Mouse (Mus musculus): ENCODE measurements around the gene Mrpl22. TPM values are rescaled to one million over a fixed set of nuclear protein-coding genes. Genes with fewer than 3 reads are reported as not detected.
"Not testable (repeated sequence)": the region's sequence is repeated elsewhere in the genome, so short reads cannot be mapped to it uniquely, and the experiment has no call there.

The Mrpl22 gene
- total RNA-seq, 2 experiments from 2014 or later: 32.7 to 38.3 TPM

DNA sequence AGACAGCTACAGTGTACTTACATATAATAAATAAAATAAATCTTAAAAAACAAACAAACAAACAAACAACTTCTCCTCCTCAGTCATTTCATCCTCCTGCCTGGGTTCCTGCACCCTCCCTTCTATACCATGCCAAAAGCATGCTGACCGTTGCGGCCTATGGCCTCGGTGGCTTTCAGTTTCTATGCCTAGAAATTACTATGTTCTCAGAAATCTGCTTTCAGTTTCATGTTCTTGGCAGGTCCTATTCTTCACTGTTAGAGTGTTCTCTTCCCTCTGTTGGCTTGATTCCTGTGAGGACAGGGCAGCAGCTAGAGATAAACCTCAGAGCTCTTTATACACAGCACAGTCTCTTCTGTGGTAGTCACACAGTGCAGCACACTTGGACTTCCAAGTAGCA, 12.1 kb downstream of the Mrpl22 start:
- no peak for DNase-seq

DNA sequence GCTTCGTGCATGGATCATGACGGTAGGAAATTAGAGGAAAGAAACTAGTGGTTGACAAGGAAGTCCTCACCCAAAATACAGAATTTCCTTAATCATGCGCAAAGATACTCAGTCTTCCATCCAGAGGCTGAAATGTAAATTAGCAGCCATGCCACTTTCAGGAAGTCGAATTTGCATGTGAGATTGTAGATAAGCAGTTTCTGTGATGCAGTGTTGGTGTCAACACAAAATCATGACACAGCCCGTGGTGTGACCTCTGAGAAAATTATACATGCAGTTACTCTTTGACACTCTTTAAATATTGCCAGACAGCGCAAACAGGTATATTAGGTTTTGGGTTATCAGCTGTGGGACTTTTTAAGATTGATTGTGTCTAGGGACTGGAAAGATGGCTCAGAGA, 18.2 kb downstream of the Mrpl22 start:
- no peak for DNase-seq

- no peak for DNase-seq
Observed at GRCm38 (mm10) chr11:58193326-58193725, 21.9 kb downstream of the Mrpl22 start.

DNA sequence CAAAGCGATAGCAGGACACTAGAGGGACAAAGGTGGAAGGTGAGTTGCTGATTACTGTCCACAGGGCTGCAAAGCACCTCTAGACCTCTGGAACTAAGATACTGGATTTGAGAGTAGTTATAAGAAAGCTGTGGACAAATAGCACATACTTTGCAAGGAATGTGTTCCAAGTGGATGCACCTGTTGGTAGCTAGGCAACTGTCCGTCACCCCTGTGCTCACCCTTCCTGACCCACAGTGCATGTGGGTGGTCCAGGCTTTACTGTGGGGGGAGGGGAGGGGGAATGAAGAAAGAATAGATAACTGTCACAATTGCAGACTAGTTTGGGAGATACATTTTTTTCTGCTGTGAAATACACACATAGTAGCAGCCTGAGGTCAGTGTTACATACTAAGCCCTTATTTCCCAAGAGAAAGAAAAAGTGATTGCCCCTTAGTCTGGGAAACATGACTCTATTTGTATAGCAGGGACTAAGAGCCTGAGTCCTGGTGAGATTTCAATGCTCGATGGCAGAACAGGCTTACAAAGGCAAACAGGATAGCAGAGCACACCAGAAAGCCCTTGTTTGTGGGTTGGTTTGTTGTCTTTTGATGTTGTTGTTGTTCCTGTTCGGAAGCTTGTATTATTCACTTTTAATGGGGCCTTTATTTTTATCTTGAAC, 22.5 kb downstream of the Mrpl22 start:
- DNase-seq: no peak

GRCm38 (mm10) chr11:58198663-58199062, 27.2 kb downstream of the Mrpl22 start:
- DNase-seq: no peak

GRCm38 (mm10) chr11:58199229-58200037, 28.0 kb downstream of the Mrpl22 start, which contains the start of the genes Igtp and Irgm2:
Gene Igtp (plus strand): TSS chr11:58199556.
Gene Irgm2 (plus strand): TSS chr11:58199618.
- peak; percentile 33 to 37 for DNase-seq

DNA sequence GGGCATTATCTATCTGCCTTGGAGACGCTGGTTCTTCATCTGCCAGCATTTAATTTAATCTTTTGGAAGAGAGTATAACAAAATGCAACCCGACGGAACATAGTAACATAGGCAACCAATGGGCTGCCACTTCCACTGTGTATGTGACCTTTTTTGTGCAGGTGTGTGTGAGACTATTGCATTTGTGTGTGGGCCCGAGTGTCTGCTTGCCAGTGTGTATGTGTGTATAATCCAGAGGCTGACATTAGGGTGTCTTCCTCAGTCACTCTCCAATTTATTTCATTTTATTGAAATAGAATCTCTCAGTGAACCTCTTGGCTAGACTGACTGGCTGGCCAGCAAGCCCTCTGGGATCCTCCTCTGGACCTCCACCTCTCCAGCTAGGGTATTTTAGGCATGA, 28.8 kb downstream of the Mrpl22 start:
- DNase-seq: no peak

GRCm38 (mm10) chr11:58201052-58201451, 29.6 kb downstream of the Mrpl22 start:
- no peak for DNase-seq

DNA sequence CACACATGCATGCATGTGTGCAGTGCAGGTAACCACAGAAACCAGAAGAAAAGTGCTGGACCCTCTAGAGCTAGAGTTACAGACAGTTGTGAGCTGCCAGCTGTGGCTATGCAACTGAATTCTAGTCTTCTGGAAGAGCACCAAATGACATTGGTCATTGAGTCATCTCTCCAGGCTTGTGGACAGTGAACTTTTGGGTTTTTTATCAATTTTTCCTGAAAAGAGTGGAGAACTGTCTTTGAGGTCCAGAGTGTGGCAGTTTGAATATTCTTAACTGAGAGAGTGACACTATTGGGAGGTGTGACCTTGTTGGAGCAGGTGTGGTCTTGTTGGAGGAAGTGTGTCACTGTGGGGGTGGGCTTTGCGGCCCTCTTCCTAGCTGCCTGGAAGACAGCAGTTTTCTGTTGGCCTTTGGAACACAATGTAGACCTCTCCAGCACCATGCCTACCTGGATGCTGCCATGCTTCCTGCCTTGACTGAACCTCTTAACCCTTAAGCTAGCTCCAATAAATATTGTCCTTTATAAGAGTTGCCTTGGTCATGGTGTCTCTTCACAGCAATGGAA, 38.9 kb downstream of the Mrpl22 start:
- no peak for DNase-seq

- no peak for DNase-seq
Observed at GRCm38 (mm10) chr11:58211062-58211681, 39.7 kb downstream of the Mrpl22 start.

DNA sequence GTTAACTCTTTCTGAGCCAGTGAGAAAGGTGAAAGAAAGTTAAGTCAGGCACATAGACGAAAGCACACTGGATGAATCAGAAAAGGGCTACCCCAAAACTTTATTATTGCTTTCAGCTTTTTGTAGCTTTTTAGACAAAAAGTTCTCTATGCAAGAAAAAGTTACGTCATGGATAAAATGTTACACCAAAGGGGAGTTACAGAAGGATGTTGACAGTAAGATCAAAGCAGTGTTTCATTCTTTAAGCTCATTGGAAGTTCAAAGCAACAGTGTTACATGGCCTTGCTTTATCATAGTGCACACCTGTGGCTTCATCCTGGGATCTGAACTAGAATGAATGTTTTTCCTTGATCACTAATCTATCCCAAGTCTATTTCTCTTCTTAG, 40.2 kb downstream of the Mrpl22 start:
- no peak for DNase-seq

- DNase-seq: no peak
Observed at GRCm38 (mm10) chr11:58213673-58214342, 42.3 kb downstream of the Mrpl22 start.

GRCm38 (mm10) chr11:58214391-58215048, 43.1 kb downstream of the Mrpl22 start:
- DNase-seq: peak; percentile 31 to 40

DNA sequence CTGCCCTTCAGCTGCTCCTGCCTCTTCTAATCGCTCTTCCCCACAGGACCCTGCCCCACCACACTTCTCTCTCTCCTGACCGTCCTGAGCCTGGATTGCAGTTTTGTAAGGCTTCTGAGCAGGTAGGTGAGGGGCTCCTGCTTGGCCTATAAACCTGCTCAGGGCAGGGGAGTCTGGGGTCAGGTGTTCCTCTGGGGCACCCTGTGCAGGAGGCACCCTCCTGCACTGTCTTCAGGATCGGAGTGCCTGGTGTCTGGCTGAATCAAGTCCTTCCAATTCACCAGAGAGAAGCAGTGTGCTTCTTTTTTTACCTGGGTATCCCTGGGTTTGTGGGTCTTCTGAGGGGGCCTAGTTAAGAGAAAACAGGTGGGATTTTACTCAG, 43.6 kb downstream of the Mrpl22 start:
- DNase-seq: not testable (repeated sequence)

DNA sequence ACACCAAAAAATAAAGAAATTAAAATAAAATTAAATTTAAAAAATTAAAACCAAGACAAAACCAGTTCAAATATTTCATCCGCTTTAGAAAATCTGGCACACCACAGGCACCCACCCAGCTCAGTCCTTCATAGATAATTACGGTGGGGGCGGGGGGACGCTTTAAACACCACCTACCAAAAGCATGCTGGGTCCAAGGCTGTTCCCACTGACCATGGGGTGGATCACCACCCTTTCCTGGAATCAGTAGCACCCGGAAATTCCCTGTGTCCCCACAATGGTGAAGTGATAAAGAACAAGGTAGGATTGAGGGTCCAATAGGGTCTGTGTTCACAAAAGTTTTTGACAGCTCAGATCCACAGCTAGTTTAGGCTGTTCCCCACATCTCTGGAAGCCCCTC, 44.4 kb downstream of the Mrpl22 start:
- DNase-seq: no peak

GRCm38 (mm10) chr11:58216823-58217222, 45.4 kb downstream of the Mrpl22 start:
- no peak for DNase-seq

GRCm38 (mm10) chr11:58223751-58224150, 52.3 kb downstream of the Mrpl22 start:
- no peak for DNase-seq

DNA sequence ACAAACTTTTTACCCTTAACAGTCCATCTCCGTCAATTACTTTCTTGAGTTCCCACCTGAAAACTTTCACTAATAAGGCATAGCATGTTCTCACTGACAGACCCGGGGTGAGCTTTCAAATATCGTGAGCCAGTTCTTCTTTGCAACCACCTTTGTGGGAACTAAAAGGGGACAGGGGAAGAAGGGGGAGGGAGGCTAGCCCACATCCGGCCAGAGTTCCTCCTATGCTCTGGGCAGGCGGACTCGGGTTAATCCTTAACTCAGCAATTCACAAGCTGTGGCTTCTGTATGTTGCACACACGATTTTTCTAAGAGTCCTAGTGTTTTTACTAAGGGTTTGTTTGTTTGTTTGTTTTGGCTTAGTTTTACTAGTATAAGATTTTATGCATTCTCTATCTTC, 52.9 kb downstream of the Mrpl22 start:
- DNase-seq: no peak

GRCm38 (mm10) chr11:58224872-58225271, 53.4 kb downstream of the Mrpl22 start:
- not testable (repeated sequence) for DNase-seq

- DNase-seq: peak; percentile 49 to 59
Observed at GRCm38 (mm10) chr11:58225655-58226054, 54.2 kb downstream of the Mrpl22 start.

GRCm38 (mm10) chr11:58226425-58226824, 55.0 kb downstream of the Mrpl22 start:
- no peak for DNase-seq

DNA sequence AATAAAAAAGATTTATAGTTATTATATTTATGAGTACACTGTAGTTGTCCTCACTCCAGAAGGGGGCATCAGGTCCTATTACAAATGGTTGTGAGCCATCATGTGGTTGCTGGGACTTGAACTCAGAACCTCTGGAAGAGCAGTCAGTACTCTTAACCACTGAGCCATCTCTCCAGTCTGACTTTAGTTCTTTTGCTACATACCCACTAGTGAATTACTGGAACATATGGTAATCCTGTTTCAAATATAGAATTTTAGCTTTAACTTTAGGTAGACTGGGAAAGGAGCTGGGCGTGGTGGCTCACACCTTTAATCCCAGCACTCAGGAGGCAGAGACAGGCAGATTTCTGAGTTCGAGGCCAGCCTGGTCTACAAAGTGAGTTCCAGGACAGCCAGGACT, 56.6 kb downstream of the Mrpl22 start:
- not testable (repeated sequence) for DNase-seq
